Mouse (Mus musculus): ENCODE results near the gene Chrnb2.
"Not testable (repeated sequence)": the region's sequence is repeated elsewhere in the genome, so short reads cannot be mapped to it uniquely, and the experiment has no call there.

- not testable (repeated sequence) for TF ChIP-seq CTCF (conservative IDR thresholded peaks at IDR 0.05; ENCODE audit: insufficient read depth, insufficient read length, low read depth, low read length); POLR2A (IDR thresholded peaks at IDR 0.05; ENCODE audit: low read depth, low read length)
Measured at GRCm38 (mm10) chr3:89800078-89800477, 35.6 kb upstream of the Chrnb2 start.
